Mouse (Mus musculus) monocyte, adult 5-6 weeks (primary cell): ENCODE measurements at regions not wholly inside any gene's neighbourhood (a gene's known extent, or its start where the extent isn't known, plus 50 kb on each side); places are given as distances from the start of the nearest gene placed in this dataset.

Source experiments
- ATAC-seq: fragments of 153-309, 156-312 bp; replicated peaks from 2 replicates; pipeline ENCODE4 v1.8.0; 2017; ENCODE audit warnings: mild to moderate bottlenecking; ENCODE audit not compliant: low TSS enrichment, insufficient number of reproducible peaks, severe bottlenecking, poor library complexity, low FRiP score

- no peak for ATAC-seq
These were observed 105.2 kb upstream of the Pkdcc start for GRCm38 (mm10) chr17:83109792-83110440.

- ATAC-seq: no peak
These were observed 104.5 kb upstream of the Pkdcc start for GRCm38 (mm10) chr17:83110556-83110955.

GRCm38 (mm10) chr17:83115146-83115545, 99.9 kb upstream of the Pkdcc start:
- ATAC-seq: no peak

GRCm38 (mm10) chr17:83115832-83116480, 99.1 kb upstream of the Pkdcc start:
- no peak for ATAC-seq

- no peak for ATAC-seq
These were observed 94.3 kb upstream of the Pkdcc start for GRCm38 (mm10) chr17:83120665-83121232.

- ATAC-seq: no peak
These were observed 92.4 kb upstream of the Pkdcc start for GRCm38 (mm10) chr17:83122525-83123280.

GRCm38 (mm10) chr17:83125057-83125456, 90.0 kb upstream of the Pkdcc start:
- ATAC-seq: no peak

- no peak for ATAC-seq
These were observed 87.2 kb upstream of the Pkdcc start for GRCm38 (mm10) chr17:83127842-83128241.

GRCm38 (mm10) chr17:83128843-83129544, 86.1 kb upstream of the Pkdcc start:
- ATAC-seq: no peak

GRCm38 (mm10) chr17:83129658-83130057, 85.4 kb upstream of the Pkdcc start:
- ATAC-seq: no peak

GRCm38 (mm10) chr17:83133201-83133600, 81.9 kb upstream of the Pkdcc start:
- no peak for ATAC-seq

- ATAC-seq: no peak
These were observed 79.5 kb upstream of the Pkdcc start for GRCm38 (mm10) chr17:83135441-83136120.

GRCm38 (mm10) chr17:83136267-83136666, 78.8 kb upstream of the Pkdcc start:
- ATAC-seq: no peak

- no peak for ATAC-seq
These were observed 77.4 kb upstream of the Pkdcc start for GRCm38 (mm10) chr17:83137720-83138119.

GRCm38 (mm10) chr17:83138493-83139417, 76.3 kb upstream of the Pkdcc start:
- no peak for ATAC-seq

- ATAC-seq: no peak
These were observed 66.6 kb upstream of the Pkdcc start for GRCm38 (mm10) chr17:83148371-83148929.

- no peak for ATAC-seq
These were observed 65.8 kb upstream of the Pkdcc start for GRCm38 (mm10) chr17:83149336-83149735.
